Mouse (Mus musculus): ENCODE measurements at regions not wholly inside any gene's neighbourhood (a gene's known extent, or its start where the extent isn't known, plus 50 kb on each side); places are given as distances from the start of the nearest gene placed in this dataset.

DNA sequence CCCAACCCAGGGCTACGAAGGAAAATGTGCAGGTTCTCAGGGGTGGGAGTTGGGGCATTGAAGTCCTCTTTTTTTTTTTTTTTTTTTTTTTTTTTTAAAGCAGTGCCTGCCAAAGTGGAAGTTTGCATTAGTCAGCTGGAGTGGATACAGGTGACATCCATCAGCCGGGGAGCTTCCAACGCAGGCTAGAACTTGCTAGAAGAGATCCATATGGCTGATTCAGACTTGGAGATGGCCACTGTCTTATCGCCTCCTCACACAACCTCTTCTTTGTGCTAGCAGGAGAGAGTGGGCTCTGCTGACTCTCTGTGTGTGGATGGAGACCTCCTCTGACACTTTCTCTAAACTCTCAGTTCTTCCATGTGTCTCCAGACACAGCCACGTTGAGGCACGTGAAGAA lies 53.9 kb upstream of the Neurl1b start:
- TF ChIP-seq GATA1 (IDR thresholded peaks at IDR 0.05; ENCODE audit: borderline replicate concordance, low read length) (no peak), FLI1 (IDR thresholded peaks at IDR 0.05; ENCODE audit: low read length) (no peak)
